Mouse (Mus musculus) heart, postnatal 0 days (tissue): Measurements from ENCODE around the gene Slbp. TPM values are rescaled to one million over a fixed set of nuclear protein-coding genes. Genes with fewer than 3 reads are reported as not detected.
A peak's percentile ranks its signal among the peaks of the same experiment; 100 is the strongest.

Experiments
- ATAC-seq: fragments of 200-750 bp; cut with Nextera tagmentation; 2 replicates; pipeline ENCODE4 v1.8.0; 2017; ENCODE audit warnings: low read depth, moderate number of reproducible peaks, moderate library complexity; ENCODE audit not compliant: insufficient read depth
- DNase-seq: peaks from one replicate; pipeline ENCODE4 v3.0.0-alpha.2; 2016; ENCODE audit warnings: low spot score
- H3K27ac ChIP-seq: fragments of 300-500 bp; sonication (generic); 2 replicates; pipeline ENCODE4 v1.5.1; 2014; ENCODE audit warnings: low read depth, mild to moderate bottlenecking
- H3K27me3 ChIP-seq: fragments of 300-500 bp; sonication (generic); 2 replicates; pipeline ENCODE4 v1.6.1; 2014; ENCODE audit warnings: low read length, mixed read lengths; ENCODE audit not compliant: control insufficient read depth, insufficient read depth
- H3K36me3 ChIP-seq: fragments of 300-500 bp; sonication (generic); replicated peaks from 2 replicates; pipeline ENCODE4 v1.6.1; 2014; ENCODE audit warnings: low read length, mixed read lengths; ENCODE audit not compliant: control insufficient read depth, insufficient read depth
- H3K4me1 ChIP-seq: fragments of 300-500 bp; sonication (generic); 2 replicates; pipeline ENCODE4 v1.6.1; 2014; ENCODE audit warnings: antibody characterized with exemption; ENCODE audit not compliant: control insufficient read depth, insufficient read depth
- H3K4me2 ChIP-seq: fragments of 300-500 bp; sonication (generic); 2 replicates; pipeline ENCODE4 v1.6.1; 2014; ENCODE audit warnings: low read depth, mild to moderate bottlenecking, low read length, moderate library complexity
- H3K4me3 ChIP-seq: fragments of 300-500 bp; sonication (generic); 2 replicates; pipeline ENCODE4 v1.5.1; 2014; ENCODE audit warnings: low read depth, low read length
- H3K9ac ChIP-seq: fragments of 300-500 bp; sonication (generic); replicated peaks from 2 replicates; pipeline ENCODE4 v1.6.1; 2014; ENCODE audit warnings: low read depth, low read length, mixed read lengths
- H3K9me3 ChIP-seq: fragments of 300-500 bp; sonication (generic); replicated peaks from 2 replicates; pipeline ENCODE4 v1.6.1; 2016; ENCODE audit warnings: low read length; ENCODE audit not compliant: control insufficient read depth
- CTCF ChIP-seq: IDR thresholded peaks from 2 replicates; pipeline ENCODE4 v1.5.1; 2016; ENCODE audit warnings: antibody characterized with exemption, control low read depth, low read depth
- EP300 ChIP-seq: IDR thresholded peaks from 2 replicates; pipeline ENCODE4 v1.6.1; 2016; ENCODE audit warnings: antibody characterized with exemption, low read depth
- WGBS: fragments of 180-500 bp; shearing (Covaris S2); extraction: QIAGEN DNeasy Blood & Tissue Kit; methylation state at CpG from one replicate; pipeline ENCODE4 v1.1.7; 2014; 5-methylcytosine and 5-hydroxymethylcytosine counted together
- polyA plus RNA-seq: library from polyadenylated mRNA; unstranded; fragments of >200 nt; fragmentation: Nextera tagmentation; extraction: Ambion mirVana; gene quantifications from 2 replicates; pipeline ENCODE4 v1.2.1, GENCODE M21; 2015
- total RNA-seq: library from RNA; depleted of rRNA; stranded (reverse); fragments of >200 nt; gene quantifications from 2 replicates; pipeline ENCODE4 v1.2.3, GENCODE M21; 2014; ENCODE audit warnings: low replicate concordance

The Slbp gene
- total and polyA plus RNA-seq, 2 experiments from 2014 or later = 65.4 to 90.6 TPM

- H3K27ac ChIP-seq = peak within 1 kb of the TSS; percentile 94
- peak; percentile 94 for DNase-seq
- H3K4me3 ChIP-seq = peak within 1 kb of the TSS; percentile 79
- no peaks in the 10 kb centered on the region for H3K36me3 ChIP-seq
- TF ChIP-seq CTCF (no peak), EP300 (peak; percentile 45; the same call in 1 of the 2 replicates)
- no peaks in the 10 kb centered on the region for H3K27me3 ChIP-seq
- WGBS = under 1% methylated on average over 91 of the region's 99 CpGs
- H3K4me1 ChIP-seq = peaks cover 8% of the 10 kb centered on the region
- peak; percentile 96 for ATAC-seq
- no peaks in the 10 kb centered on the region for H3K9me3 ChIP-seq
- H3K9ac ChIP-seq = peak within 1 kb of the TSS; percentile 79
- peak within 1 kb of the TSS; percentile 90 for H3K4me2 ChIP-seq
Observed at GRCm38 (mm10) chr5:33629301-33629987, 22.9 kb downstream of the Slbp start, which contains the start of the genes Fam53a and Gm9903. Gene Fam53a, minus strand, starts transcription at chr5:33629635. Gene Gm9903, plus strand, starts transcription at chr5:33629925.

DNA sequence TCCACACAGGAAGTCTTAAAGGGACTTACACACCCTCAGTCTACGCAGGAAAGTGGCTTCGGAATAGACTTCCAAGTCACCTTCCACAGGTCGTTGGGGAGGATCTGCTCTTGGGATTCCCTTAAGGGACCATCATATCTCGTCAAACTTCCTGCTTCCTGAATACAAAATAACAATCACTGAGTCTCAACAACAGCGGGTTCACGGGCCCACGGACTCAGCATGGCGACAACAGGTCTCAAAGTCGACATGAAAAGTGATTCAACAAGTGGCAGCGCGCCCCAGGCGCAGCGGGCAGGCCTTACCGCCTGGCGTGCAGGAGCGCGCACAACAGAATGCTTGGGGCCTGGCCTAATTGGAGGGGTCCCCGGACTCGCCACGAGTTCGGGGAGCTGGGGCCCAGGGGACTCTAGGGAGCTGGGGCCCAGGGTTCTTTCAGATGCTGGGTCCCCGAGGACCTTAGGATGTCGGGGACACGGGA lies 23.5 kb downstream of the Slbp start:
- H3K27ac ChIP-seq = peak overlapping the region; percentile 94
- no peaks in the 10 kb centered on the region for H3K9me3 ChIP-seq
- TF ChIP-seq EP300 (no peak), CTCF (no peak)
- H3K36me3 ChIP-seq = no peaks in the 10 kb centered on the region
- DNase-seq (peak; percentile 47), ATAC-seq (peak; percentile 33)
- H3K4me2 ChIP-seq = peak overlapping the region; percentile 90
- peaks cover 8% of the 10 kb centered on the region for H3K4me1 ChIP-seq
- peak overlapping the region; percentile 79 for H3K9ac ChIP-seq
- WGBS = 0% methylated on average over 24 of the region's 24 CpGs
- H3K4me3 ChIP-seq = peak overlapping the region; percentile 79
- no peaks in the 10 kb centered on the region for H3K27me3 ChIP-seq

DNA sequence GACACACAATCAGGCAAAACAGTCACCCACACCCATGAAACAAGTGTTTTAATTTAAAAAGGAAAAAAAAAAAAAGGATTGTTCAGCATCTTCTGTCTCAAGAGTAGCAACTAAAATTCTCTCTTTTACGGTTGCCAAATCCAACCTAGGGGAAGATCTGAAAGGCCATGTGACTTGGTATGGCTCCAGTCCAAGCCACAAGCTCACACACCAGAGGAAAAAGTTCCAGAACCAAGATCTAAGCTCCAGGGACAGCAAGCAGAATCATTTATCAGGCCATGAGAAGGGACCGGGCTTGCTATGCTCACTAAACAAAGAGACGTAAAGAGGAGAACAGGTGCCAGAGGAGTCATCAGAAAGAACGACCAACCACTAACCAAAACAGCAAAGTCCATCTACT lies 24.4 kb downstream of the Slbp start:
- H3K4me1 ChIP-seq = peaks cover 8% of the 10 kb centered on the region
- TF ChIP-seq EP300 (no peak), CTCF (no peak)
- H3K27me3 ChIP-seq = no peaks in the 10 kb centered on the region
- H3K4me3 ChIP-seq = peak overlapping the region; percentile 79
- H3K4me2 ChIP-seq = peak overlapping the region; percentile 90
- peaks cover 6% of the 10 kb centered on the region; the same call in 1 of the 2 replicates for H3K36me3 ChIP-seq
- 12% methylated on average over 4 of the region's 4 CpGs for WGBS
- H3K9me3 ChIP-seq = no peaks in the 10 kb centered on the region
- H3K9ac ChIP-seq = no peak overlapping the region
- no peak overlapping the region for H3K27ac ChIP-seq
- DNase-seq (peak; percentile 33), ATAC-seq (no peak)

- no peak overlapping the region for H3K4me3 ChIP-seq
- no peak overlapping the region for H3K27ac ChIP-seq
- H3K4me1 ChIP-seq = peaks cover 8% of the 10 kb centered on the region
- TF ChIP-seq CTCF (no peak), EP300 (no peak)
- ATAC-seq (no peak), DNase-seq (no peak)
- 67% methylated on average over 3 of the region's 3 CpGs for WGBS
- H3K27me3 ChIP-seq = no peaks in the 10 kb centered on the region
- no peak overlapping the region for H3K4me2 ChIP-seq
- no peaks in the 10 kb centered on the region for H3K9me3 ChIP-seq
- H3K36me3 ChIP-seq = peaks cover 6% of the 10 kb centered on the region; the same call in 1 of the 2 replicates
- no peak overlapping the region for H3K9ac ChIP-seq
Observed at GRCm38 (mm10) chr5:33623766-33624165, 28.6 kb downstream of the Slbp start.

DNA sequence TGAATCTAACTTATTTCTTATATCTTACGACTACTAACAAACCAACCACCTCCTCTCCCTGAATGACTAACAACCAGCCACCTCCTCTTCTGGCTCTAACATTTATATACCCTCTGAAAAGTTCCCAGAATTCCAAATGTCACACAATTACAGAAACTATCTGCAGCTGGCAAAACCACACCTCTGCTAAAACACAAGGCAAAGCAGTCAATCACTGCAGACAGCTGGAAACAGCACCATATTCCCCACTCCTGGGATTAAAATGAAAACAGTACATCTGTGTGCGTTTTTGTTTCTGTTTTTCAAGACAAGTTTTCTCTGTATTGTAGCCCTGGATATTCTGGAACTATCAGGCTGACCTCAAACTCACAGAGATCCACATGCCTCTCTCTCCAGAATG lies 29.7 kb downstream of the Slbp start:
- Histone ChIP-seq H3K27me3 (no peaks in the 10 kb centered on the region), H3K9ac (no peak overlapping the region), H3K4me2 (no peak overlapping the region), H3K9me3 (no peaks in the 10 kb centered on the region), H3K4me3 (no peak overlapping the region), H3K27ac (no peak overlapping the region), H3K4me1 (peaks cover 1% of the 10 kb centered on the region), H3K36me3 (peaks cover 6% of the 10 kb centered on the region; the same call in 1 of the 2 replicates)
- DNase-seq = no peak
- WGBS = 89% methylated on average over 2 of the region's 2 CpGs
- no peak for TF ChIP-seq EP300
- no peak for TF ChIP-seq CTCF
- ATAC-seq = no peak
